Mouse (Mus musculus) spleen, embryonic (tissue): Measurements from ENCODE around the gene Gm21987.

Experiments used
- CTCF ChIA-PET: fragments of 350-600 bp; sonication (Branson Sonifier 250); formaldehyde crosslinking; loops from one replicate; lab custom pipeline; 2022; lab: Charles Lee

The Gm21987 gene

GRCm38 (mm10) chr16:38348217-38348761 is 1.4 kb downstream of the Gm21987 start:
- CTCF ChIA-PET = interaction anchor here (0.6 to 0.9 kb wide), 2 partner anchors 134 to 269 kb away, joined by 3 to 8 read pairs; no protein-coding TSS in a partner anchor

GRCm38 (mm10) chr16:38349881-38350280 is 3.0 kb downstream of the Gm21987 start:
- CTCF ChIA-PET = interaction anchor here (0.9 kb wide), 1 partner anchor 151 kb away, joined by 3 read pairs; no protein-coding TSS in a partner anchor

- CTCF ChIA-PET = no interaction called here
These were observed 3.6 kb downstream of the Gm21987 start for GRCm38 (mm10) chr16:38350361-38350855.

- CTCF ChIA-PET = no interaction called here
These were observed 4.1 kb downstream of the Gm21987 start for GRCm38 (mm10) chr16:38350939-38351338.

- CTCF ChIA-PET = no interaction called here
These were observed 5.2 kb downstream of the Gm21987 start for GRCm38 (mm10) chr16:38352031-38352430.

GRCm38 (mm10) chr16:38352851-38353250 is 6.0 kb downstream of the Gm21987 start:
- CTCF ChIA-PET = interaction anchor here (0.6 kb wide), 1 partner anchor 27 kb away, joined by 12 read pairs; no protein-coding TSS in a partner anchor

- CTCF ChIA-PET = interaction anchor here (0.6 kb wide), 1 partner anchor 27 kb away, joined by 12 read pairs; no protein-coding TSS in a partner anchor
These were observed 6.8 kb downstream of the Gm21987 start for GRCm38 (mm10) chr16:38353642-38354041.

GRCm38 (mm10) chr16:38354185-38354913 is 7.5 kb downstream of the Gm21987 start:
- CTCF ChIA-PET = no interaction called here

- CTCF ChIA-PET = no interaction called here
These were observed 11.5 kb downstream of the Gm21987 start for GRCm38 (mm10) chr16:38358256-38358812.

- CTCF ChIA-PET = no interaction called here
These were observed 12.4 kb downstream of the Gm21987 start for GRCm38 (mm10) chr16:38359241-38359640.

- CTCF ChIA-PET = interaction anchor here (0.6 kb wide), 1 partner anchor 151 kb away, joined by 3 read pairs; no protein-coding TSS in a partner anchor
These were observed 13.0 kb downstream of the Gm21987 start for GRCm38 (mm10) chr16:38359857-38360256.

- CTCF ChIA-PET = no interaction called here
These were observed 13.5 kb downstream of the Gm21987 start for GRCm38 (mm10) chr16:38360317-38360716.

- CTCF ChIA-PET = no interaction called here
These were observed 15.1 kb downstream of the Gm21987 start, which contains the start of gene Popdc2 for GRCm38 (mm10) chr16:38361933-38362332. Gene Popdc2 (plus strand): TSS chr16:38362209.

GRCm38 (mm10) chr16:38362493-38363255 is 15.8 kb downstream of the Gm21987 start:
- CTCF ChIA-PET = no interaction called here

- CTCF ChIA-PET = no interaction called here
These were observed 16.4 kb downstream of the Gm21987 start for GRCm38 (mm10) chr16:38363256-38363595.

- CTCF ChIA-PET = no interaction called here
These were observed 16.8 kb downstream of the Gm21987 start for GRCm38 (mm10) chr16:38363657-38364056.

GRCm38 (mm10) chr16:38365390-38365789 is 18.6 kb downstream of the Gm21987 start:
- CTCF ChIA-PET = no interaction called here

- CTCF ChIA-PET = no interaction called here
These were observed 19.4 kb downstream of the Gm21987 start for GRCm38 (mm10) chr16:38366231-38366630.

GRCm38 (mm10) chr16:38368336-38368735 is 21.5 kb downstream of the Gm21987 start:
- CTCF ChIA-PET = no interaction called here

GRCm38 (mm10) chr16:38369000-38369399 is 22.2 kb downstream of the Gm21987 start:
- CTCF ChIA-PET = no interaction called here

GRCm38 (mm10) chr16:38369431-38369830 is 22.6 kb downstream of the Gm21987 start:
- CTCF ChIA-PET = no interaction called here
